Mouse (Mus musculus) bone marrow, adult 2 months (tissue): ENCODE data around the gene Krtap12-1. TPM values are rescaled to one million over a fixed set of nuclear protein-coding genes. Genes with fewer than 3 reads are reported as not detected.
A peak's percentile ranks its signal among the peaks of the same experiment; 100 is the strongest.
"Not testable (repeated sequence)": the region's sequence is repeated elsewhere in the genome, so short reads cannot be mapped to it uniquely, and the experiment has no call there.

Source experiments
- H3K27ac ChIP-seq: fragments of 200-500 bp; 2 replicates; pipeline ENCODE4 v1.5.1; 2012; ENCODE audit warnings: low read depth, mild to moderate bottlenecking, control low read depth, inconsistent platforms, low read length; ENCODE audit not compliant: control insufficient read depth, poor library complexity, insufficient read depth
- H3K4me1 ChIP-seq: fragments of 200-500 bp; 2 replicates; pipeline ENCODE4 v1.6.1; 2011; ENCODE audit warnings: low read length; ENCODE audit not compliant: control insufficient read depth, insufficient read depth
- H3K4me3 ChIP-seq: fragments of 200-500 bp; replicated peaks from 2 replicates; pipeline ENCODE3; 2011; ENCODE audit warnings: mild to moderate bottlenecking, low read depth, low read length, control low read depth; ENCODE audit not compliant: control insufficient read depth
- CTCF ChIP-seq: fragments of 200-500 bp; IDR thresholded peaks from 2 replicates; pipeline ENCODE4 v1.5.1; 2011; ENCODE audit warnings: low read length, control low read depth; ENCODE audit not compliant: control insufficient read depth, insufficient read depth
- POLR2A ChIP-seq: fragments of 200-500 bp; IDR thresholded peaks from 2 replicates; pipeline ENCODE4 v1.6.1; 2011; ENCODE audit warnings: low read depth, mild to moderate bottlenecking, control low read depth, low read length, borderline replicate concordance; ENCODE audit not compliant: control insufficient read depth
- WGBS: fragments of 180-500 bp; shearing (Covaris S2); methylation state at CpG from one replicate; pipeline ENCODE4 v1.1.7; 2018; 5-methylcytosine and 5-hydroxymethylcytosine counted together
- polyA plus RNA-seq: library from polyadenylated mRNA; stranded (reverse); fragments of >200 nt; gene quantifications from 2 replicates; pipeline ENCODE4 v1.2.4, GENCODE M21; 2011; ENCODE audit warnings: low replicate concordance; ENCODE audit not compliant: missing spikeins, insufficient read depth, insufficient read length

Gene Krtap12-1
- polyA plus RNA-seq, 1 experiment: not detected

- Histone ChIP-seq H3K4me3 (no peak within 1 kb of the TSS), H3K4me1 (no peaks in the 10 kb centered on the region), H3K27ac (no peak within 1 kb of the TSS)
- TF ChIP-seq CTCF: no peak
- no peak for TF ChIP-seq POLR2A
- WGBS: 50% methylated on average over 4 of the region's 4 CpGs
Observed at GRCm38 (mm10) chr10:77697133-77697532, 23.3 kb upstream of the Krtap12-1 start, which contains the start of gene Gm9508. Gene Gm9508, minus strand, starts transcription at chr10:77697233.

GRCm38 (mm10) chr10:77706326-77706725 lies 14.1 kb upstream of the Krtap12-1 start, which contains the start of gene Gm10272:
Gene Gm10272, plus strand, starts transcription at chr10:77706626.
- 60% methylated on average over 1 of the region's 1 CpGs for WGBS
- H3K27ac ChIP-seq: no peak within 1 kb of the TSS

GRCm38 (mm10) chr10:77709831-77710230 lies 10.6 kb upstream of the Krtap12-1 start:
- WGBS: 68% methylated on average over 3 of the region's 3 CpGs
- TF ChIP-seq CTCF: no peak
- no peak for TF ChIP-seq POLR2A
- no peak overlapping the region for H3K27ac ChIP-seq
- peaks cover 1% of the 10 kb centered on the region for H3K4me1 ChIP-seq
- H3K4me3 ChIP-seq: no peak overlapping the region

More at GRCm38 (mm10) chr10:77706326-77706725, 14.1 kb upstream of the Krtap12-1 start, which contains the start of gene Gm10272:
- TF ChIP-seq POLR2A (no peak), CTCF (no peak)
- Histone ChIP-seq H3K4me3 (no peak within 1 kb of the TSS), H3K4me1 (no peaks in the 10 kb centered on the region)

- not testable (repeated sequence) for H3K4me3 ChIP-seq, H3K4me1 ChIP-seq, H3K27ac ChIP-seq
Observed at GRCm38 (mm10) chr10:77711157-77711556, 9.2 kb upstream of the Krtap12-1 start, which contains the start of gene Gm10024. Gene Gm10024, plus strand, starts transcription at chr10:77711457.

GRCm38 (mm10) chr10:77713734-77714133 lies 6.7 kb upstream of the Krtap12-1 start:
- 13% methylated on average over 4 of the region's 4 CpGs for WGBS
- TF ChIP-seq CTCF (no peak), POLR2A (no peak)
- Histone ChIP-seq H3K4me1 (peaks cover 1% of the 10 kb centered on the region), H3K27ac (no peak overlapping the region), H3K4me3 (no peak overlapping the region)

GRCm38 (mm10) chr10:77715507-77715906 lies 4.9 kb upstream of the Krtap12-1 start, which contains the start of gene Gm10142:
Gene Gm10142, plus strand, starts transcription at chr10:77715807.
- no peak within 1 kb of the TSS for H3K4me3 ChIP-seq
- 71% methylated on average over 1 of the region's 1 CpGs for WGBS
- TF ChIP-seq CTCF (no peak), POLR2A (no peak)

GRCm38 (mm10) chr10:77724855-77725254 lies 4.5 kb downstream of the Krtap12-1 start:
- TF ChIP-seq CTCF (peak; percentile 29; the same call in 1 of the 2 replicates), POLR2A (no peak)
- H3K4me1 ChIP-seq: no peaks in the 10 kb centered on the region

More at GRCm38 (mm10) chr10:77715507-77715906, 4.9 kb upstream of the Krtap12-1 start, which contains the start of gene Gm10142:
- Histone ChIP-seq H3K4me1 (peaks cover 1% of the 10 kb centered on the region), H3K27ac (no peak within 1 kb of the TSS)

GRCm38 (mm10) chr10:77726186-77726585 lies 5.8 kb downstream of the Krtap12-1 start, which contains the start of gene Gm10100:
Gene Gm10100, plus strand, starts transcription at chr10:77726486.
- 34% methylated on average over 3 of the region's 3 CpGs for WGBS

More at GRCm38 (mm10) chr10:77724855-77725254, 4.5 kb downstream of the Krtap12-1 start:
- H3K4me3 ChIP-seq: no peak overlapping the region
- no peak overlapping the region; the same call in 1 of the 2 replicates for H3K27ac ChIP-seq
- WGBS: 73% methylated on average over 8 of the region's 8 CpGs

GRCm38 (mm10) chr10:77728280-77728679 lies 7.9 kb downstream of the Krtap12-1 start:
- Histone ChIP-seq H3K4me1 (no peaks in the 10 kb centered on the region), H3K27ac (no peak overlapping the region), H3K4me3 (no peak overlapping the region)
- TF ChIP-seq POLR2A: no peak
- TF ChIP-seq CTCF: no peak
- 64% methylated on average over 4 of the region's 4 CpGs for WGBS

More at GRCm38 (mm10) chr10:77726186-77726585, 5.8 kb downstream of the Krtap12-1 start, which contains the start of gene Gm10100:
- Histone ChIP-seq H3K4me1 (no peaks in the 10 kb centered on the region), H3K27ac (no peak within 1 kb of the TSS), H3K4me3 (no peak within 1 kb of the TSS)
- TF ChIP-seq CTCF (no peak), POLR2A (no peak)
